Mouse (Mus musculus): ENCODE data around the gene Slc22a22. TPM values are rescaled to one million over a fixed set of nuclear protein-coding genes. Genes with fewer than 3 reads are reported as not detected.
"Not testable (repeated sequence)": the region's sequence is repeated elsewhere in the genome, so short reads cannot be mapped to it uniquely, and the experiment has no call there.

Gene Slc22a22
- total RNA-seq, 2 experiments from 2014 or later = not detected

GRCm38 (mm10) chr15:57394053-57394452, 83.4 kb downstream of the Slc22a22 start:
- DNase-seq = no peak
- intact Hi-C loops (cut with DNase I) = no loop called here

- DNase-seq = no peak
- intact Hi-C loops (cut with DNase I) = no loop called here
These were observed 97.0 kb downstream of the Slc22a22 start for GRCm38 (mm10) chr15:57380381-57380780.

- no peak for DNase-seq
- intact Hi-C loops (cut with DNase I) = no loop called here
These were observed 111.0 kb downstream of the Slc22a22 start for GRCm38 (mm10) chr15:57366446-57366845.

- no peak for DNase-seq
- intact Hi-C loops (cut with DNase I) = no loop called here
These were observed 122.1 kb downstream of the Slc22a22 start for GRCm38 (mm10) chr15:57355278-57355677.

GRCm38 (mm10) chr15:57340499-57340898, 136.9 kb downstream of the Slc22a22 start:
- intact Hi-C loops (cut with DNase I) = no loop called here
- no peak for DNase-seq

GRCm38 (mm10) chr15:57331326-57331725, 146.1 kb downstream of the Slc22a22 start:
- DNase-seq = no peak
- intact Hi-C loops (cut with DNase I) = no loop called here

GRCm38 (mm10) chr15:57318001-57318400, 159.4 kb downstream of the Slc22a22 start:
- intact Hi-C loops (cut with DNase I) = no loop called here
- DNase-seq = no peak

- intact Hi-C loops (cut with DNase I) = no loop called here
- no peak for DNase-seq
These were observed 160.9 kb downstream of the Slc22a22 start for GRCm38 (mm10) chr15:57316486-57316885.

- intact Hi-C loops (cut with DNase I) = no loop called here
- DNase-seq = no peak
These were observed 174.7 kb downstream of the Slc22a22 start for GRCm38 (mm10) chr15:57302710-57303109.

- intact Hi-C loops (cut with DNase I) = no loop called here
- no peak for DNase-seq
These were observed 198.9 kb downstream of the Slc22a22 start for GRCm38 (mm10) chr15:57278505-57278904.

GRCm38 (mm10) chr15:57276411-57276810, 201.0 kb downstream of the Slc22a22 start:
- DNase-seq = no peak
- intact Hi-C loops (cut with DNase I) = no loop called here

GRCm38 (mm10) chr15:57240061-57240460, 237.4 kb downstream of the Slc22a22 start:
- DNase-seq; intact Hi-C loops (cut with DNase I): not testable (repeated sequence)

GRCm38 (mm10) chr15:57230439-57230838, 247.0 kb downstream of the Slc22a22 start:
- no peak for DNase-seq
- intact Hi-C loops (cut with DNase I) = loop anchor here (5.0 kb wide), 1 partner anchor 893 kb away; no protein-coding TSS in a partner anchor

- intact Hi-C loops (cut with DNase I) = no loop called here
- no peak for DNase-seq
These were observed 272.1 kb downstream of the Slc22a22 start for GRCm38 (mm10) chr15:57205315-57205714.

GRCm38 (mm10) chr15:57204444-57204930, 272.9 kb downstream of the Slc22a22 start:
- no peak for DNase-seq
- intact Hi-C loops (cut with DNase I) = no loop called here
